In the genomic region with DNA sequence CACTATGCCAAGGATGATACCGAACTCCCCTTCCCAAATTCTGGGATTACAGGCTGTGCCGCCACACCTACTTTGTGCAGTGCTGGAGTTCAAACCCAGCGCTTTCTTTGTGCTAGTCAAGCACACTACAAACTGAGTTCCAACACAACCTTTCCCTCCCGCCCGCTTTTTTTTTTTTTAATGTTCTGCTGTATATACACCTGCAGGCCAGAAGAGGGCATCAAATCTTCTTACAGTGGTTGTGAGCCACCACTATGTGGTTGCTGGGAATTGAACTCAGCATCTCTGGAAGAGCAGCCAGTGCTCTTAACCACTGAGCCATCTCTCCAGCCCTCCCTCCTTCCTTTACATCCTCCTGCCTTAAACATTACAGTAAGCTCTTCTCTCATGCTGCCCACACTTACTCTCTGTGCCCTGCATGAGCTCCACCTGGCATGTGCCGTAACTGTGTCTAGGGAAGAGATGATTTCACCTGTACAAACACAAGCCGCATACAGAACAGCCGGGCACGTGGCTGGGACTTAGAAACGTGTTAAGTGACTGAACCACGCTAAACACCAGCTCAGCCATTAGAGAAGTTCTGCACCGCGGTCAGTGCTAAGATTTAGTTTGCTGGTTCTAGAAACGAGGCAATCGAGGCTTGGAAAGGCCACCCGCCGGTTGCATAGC, we compare ENCODE assay signal across 9 mouse cellular contexts. TPM values are rescaled to one million over a fixed set of nuclear protein-coding genes. Genes with fewer than 3 reads are reported as not detected.
DNase-seq lines count a peak whose midpoint lies in the region; ATAC-seq lines count a peak whose summit lies in the region.
"Had no signal": no experiment of that assay in that cellular context is flagged by ENCODE, and none has a peak within 500 bp of the region (broad histone marks: within the 10 kb centered on the region; RNA-seq: fewer than 3 reads in every experiment).

No protein-coding gene starts in this region.

- 44% methylated on average over 17 of the region's 17 CpGs for WGBS in embryonic facial prominence, embryonic 12.5 days
- WGBS in intestine, embryonic 16.5 days, result 40% methylated on average over 17 of the region's 17 CpGs
- 53% methylated on average over 17 of the region's 17 CpGs for WGBS in neural tube, embryonic 12.5 days

- H3K27ac ChIP-seq in embryonic facial prominence, embryonic 12.5 days, result no peak overlapping the region
- H3K27ac ChIP-seq in intestine, embryonic 16.5 days (ENCODE audit: low read length), result no peak overlapping the region
- no peak overlapping the region for H3K27ac ChIP-seq in neural tube, embryonic 12.5 days

- no peaks in the 10 kb centered on the region for H3K9me3 ChIP-seq in embryonic facial prominence, embryonic 12.5 days
- H3K9me3 ChIP-seq in intestine, embryonic 16.5 days (ENCODE audit: control insufficient read depth, low read length), result no peaks in the 10 kb centered on the region
- H3K9me3 ChIP-seq in neural tube, embryonic 12.5 days, result no peaks in the 10 kb centered on the region
- H3K9me3 ChIP-seq: G1E had no signal

- 0 out of 2 replicates have a peak, but pooled peaks cover 4% of the 10 kb centered on the region for H3K36me3 ChIP-seq in embryonic facial prominence, embryonic 12.5 days
- H3K36me3 ChIP-seq in intestine, embryonic 16.5 days (ENCODE audit: control insufficient read depth, insufficient read depth, low read length), result no peaks in the 10 kb centered on the region
- H3K36me3 ChIP-seq in neural tube, embryonic 12.5 days, result no peaks in the 10 kb centered on the region

- no peak for DNase-seq in frontal cortex, postnatal 25 days (ENCODE audit: low spot score in 2 of 2)
- DNase-seq in CD4-positive helper T cell, adult 2 months (ENCODE audit: low read depth, low spot score), result peak; percentile 66
- no peak for DNase-seq in left cerebral cortex, postnatal 36 days (ENCODE audit: low spot score in 2 of 2)
- no peak for DNase-seq in right cerebral cortex, postnatal 25 days

- H3K4me1 ChIP-seq in embryonic facial prominence, embryonic 12.5 days, result 0 out of 2 replicates have a peak, but pooled peaks cover 3% of the 10 kb centered on the region
- H3K4me1 ChIP-seq in intestine, embryonic 16.5 days (ENCODE audit: control insufficient read depth, insufficient read depth, low read length), result no peaks in the 10 kb centered on the region
- H3K4me1 ChIP-seq in neural tube, embryonic 12.5 days, result no peaks in the 10 kb centered on the region

- H3K4me2 ChIP-seq in embryonic facial prominence, embryonic 12.5 days (replicated peaks), result peak overlapping the region; percentile 42
- peak overlapping the region; percentile 61 for H3K4me2 ChIP-seq in intestine, embryonic 16.5 days (ENCODE audit: low read depth, low read length)
- peak overlapping the region; percentile 53 for H3K4me2 ChIP-seq in neural tube, embryonic 12.5 days (replicated peaks)

- peak; percentile 28; the same call in 1 of the 2 replicates for ATAC-seq in frontal cortex, adult (ENCODE audit: low TSS enrichment)
- no peak for ATAC-seq in embryonic facial prominence, embryonic 12.5 days (ENCODE audit: insufficient number of reproducible peaks, insufficient read depth, low FRiP score, low TSS enrichment)
- ATAC-seq in intestine, embryonic 16.5 days, result peak; percentile 43
- no peak for ATAC-seq in neural tube, embryonic 12.5 days (ENCODE audit: low FRiP score, low read depth)

- no peaks in the 10 kb centered on the region for H3K27me3 ChIP-seq in embryonic facial prominence, embryonic 12.5 days
- H3K27me3 ChIP-seq in intestine, embryonic 16.5 days (replicated peaks; ENCODE audit: control insufficient read depth, insufficient read depth, low read length), result no peaks in the 10 kb centered on the region
- no peaks in the 10 kb centered on the region for H3K27me3 ChIP-seq in neural tube, embryonic 12.5 days (replicated peaks)

- no peak overlapping the region for H3K9ac ChIP-seq in embryonic facial prominence, embryonic 12.5 days
- H3K9ac ChIP-seq in intestine, embryonic 16.5 days (ENCODE audit: low read depth, low read length), result peak overlapping the region; percentile 53
- no peak overlapping the region for H3K9ac ChIP-seq in neural tube, embryonic 12.5 days

- peak overlapping the region; percentile 22 for H3K4me3 ChIP-seq in embryonic facial prominence, embryonic 12.5 days
- peak overlapping the region; percentile 44 for H3K4me3 ChIP-seq in intestine, embryonic 16.5 days (ENCODE audit: low read length)
- peak overlapping the region; percentile 15; the same call in 1 of the 2 replicates for H3K4me3 ChIP-seq in neural tube, embryonic 12.5 days

- intact Hi-C loops in left cerebral cortex, postnatal 36 days (cut with DNase I), result no loop called here

RNA-seq across cellular contexts. Expression of gene Agtrap, which starts 13.2 kb away (rescaled TPM):
- polyA plus RNA-seq in embryonic facial prominence, embryonic 12.5 days (2016; fragmentation: Nextera tagmentation; extraction: Ambion mirVana), result 12.0 and 14.0 TPM in 2 replicates
- polyA plus RNA-seq in intestine, embryonic 16.5 days (2015; fragmentation: Nextera tagmentation; extraction: Ambion mirVana), result 19.6 and 22.2 TPM in 2 replicates
- 9.4 and 10.2 TPM in 2 replicates for polyA plus RNA-seq in neural tube, embryonic 12.5 days (2016; fragmentation: Nextera tagmentation; extraction: Ambion mirVana)
- 1 to 10 TPM; 5.9 to 7.7 TPM for total RNA-seq in left cerebral cortex, postnatal 36 days (2021)

RNA-seq across cellular contexts. Expression of gene Mthfr, which starts 35.8 kb away (rescaled TPM):
- 25.7 and 29.1 TPM in 2 replicates for polyA plus RNA-seq in embryonic facial prominence, embryonic 12.5 days (2016; fragmentation: Nextera tagmentation; extraction: Ambion mirVana)
- 14.3 and 19.4 TPM in 2 replicates for polyA plus RNA-seq in intestine, embryonic 16.5 days (2015; fragmentation: Nextera tagmentation; extraction: Ambion mirVana)
- polyA plus RNA-seq in neural tube, embryonic 12.5 days (2016; fragmentation: Nextera tagmentation; extraction: Ambion mirVana), result 27.8 and 30.7 TPM in 2 replicates
- 10 to 100 TPM; 26.6 to 38.0 TPM for total RNA-seq in left cerebral cortex, postnatal 36 days (2021)

RNA-seq across cellular contexts. Expression of gene Clcn6, which starts 36.0 kb away (rescaled TPM):
- polyA plus RNA-seq in embryonic facial prominence, embryonic 12.5 days (2016; fragmentation: Nextera tagmentation; extraction: Ambion mirVana), result 10.5 and 10.6 TPM in 2 replicates
- 4.5 TPM in 2 replicates for polyA plus RNA-seq in intestine, embryonic 16.5 days (2015; fragmentation: Nextera tagmentation; extraction: Ambion mirVana)
- polyA plus RNA-seq in neural tube, embryonic 12.5 days (2016; fragmentation: Nextera tagmentation; extraction: Ambion mirVana), result 26.6 and 29.1 TPM in 2 replicates
- total RNA-seq in left cerebral cortex, postnatal 36 days (2021), result 10 to 100 TPM; 77.1 to 79.7 TPM

RNA-seq across cellular contexts. Expression of gene Mad2l2, which starts 55.5 kb away (rescaled TPM):
- polyA plus RNA-seq in embryonic facial prominence, embryonic 12.5 days (2016; fragmentation: Nextera tagmentation; extraction: Ambion mirVana), result 80.2 and 87.3 TPM in 2 replicates
- polyA plus RNA-seq in intestine, embryonic 16.5 days (2015; fragmentation: Nextera tagmentation; extraction: Ambion mirVana), result 29.3 and 30.1 TPM in 2 replicates
- 89.3 and 90.6 TPM in 2 replicates for polyA plus RNA-seq in neural tube, embryonic 12.5 days (2016; fragmentation: Nextera tagmentation; extraction: Ambion mirVana)
- 10 to 100 TPM; 14.7 to 15.2 TPM for total RNA-seq in left cerebral cortex, postnatal 36 days (2021)

RNA-seq across cellular contexts. Expression of gene Draxin, which starts 55.8 kb away (rescaled TPM):
- 1.7 and 1.8 TPM in 2 replicates for polyA plus RNA-seq in embryonic facial prominence, embryonic 12.5 days (2016; fragmentation: Nextera tagmentation; extraction: Ambion mirVana)
- polyA plus RNA-seq in intestine, embryonic 16.5 days (2015; fragmentation: Nextera tagmentation; extraction: Ambion mirVana), result 0.06 and 0.07 TPM in 2 replicates
- 11.8 and 12.4 TPM in 2 replicates for polyA plus RNA-seq in neural tube, embryonic 12.5 days (2016; fragmentation: Nextera tagmentation; extraction: Ambion mirVana)
- under 1 TPM; 0.43 to 0.47 TPM for total RNA-seq in left cerebral cortex, postnatal 36 days (2021)
- polyA plus RNA-seq: G1E had no signal

Comparison
In these comparisons a context has a peak if more than half of its experiments do, and no peak if none do; other contexts are left out.
1. ATAC-seq: peak in frontal cortex, adult (single experiment) and intestine, embryonic 16.5 days (single experiment); none in embryonic facial prominence, embryonic 12.5 days (single experiment) and neural tube, embryonic 12.5 days (single experiment).
2. Peak in every context shown above with its lines, with median percentiles within 50 percentile points of each other: H3K4me2 ChIP-seq and H3K4me3 ChIP-seq.